Mouse (Mus musculus) thymus, adult 2 months (tissue): ENCODE results near the gene Itpr1.

Experiments used
- CTCF ChIP-seq: fragments of 200-500 bp; IDR thresholded peaks from 2 replicates; pipeline ENCODE4 v1.5.1; 2012; ENCODE audit warnings: mild to moderate bottlenecking, control low read depth, low read length, moderate library complexity, borderline replicate concordance; ENCODE audit not compliant: control insufficient read depth, poor library complexity, insufficient read depth; ENCODE audit errors: extremely low read depth
- POLR2A ChIP-seq: fragments of 200-500 bp; IDR thresholded peaks from 2 replicates; pipeline ENCODE4 v1.6.1; 2012; ENCODE audit warnings: mild to moderate bottlenecking, low read length, control low read depth, moderate library complexity; ENCODE audit not compliant: control insufficient read depth, poor library complexity, insufficient read depth; ENCODE audit errors: extremely low read depth

- TF ChIP-seq CTCF (no peak), POLR2A (no peak)
These were observed 238.6 kb downstream of the Itpr1 start for GRCm38 (mm10) chr6:108451536-108451935.
